Comparison of ENCODE assay signal across 19 mouse cellular contexts in genomic region chr7:122316681-122317080, GRCm38 (mm10). TPM values are rescaled to one million over a fixed set of nuclear protein-coding genes. Genes with fewer than 3 reads are reported as not detected.
DNase-seq lines count a peak whose midpoint lies in the region; ATAC-seq and TF ChIP-seq lines count a peak whose summit lies in the region.
"Had no signal": no experiment of that assay in that cellular context is flagged by ENCODE, and none has a peak within 500 bp of the region (broad histone marks: within the 10 kb centered on the region; RNA-seq: fewer than 3 reads in every experiment).

No protein-coding gene starts in this region.

- H3K4me2 ChIP-seq in lung, embryonic 14.5 days: no peak overlapping the region
- H3K4me2 ChIP-seq: embryonic facial prominence, embryonic 15.5 days had no signal

- DNase-seq in frontal cortex, postnatal 25 days (ENCODE audit: low spot score in 2 of 2): no peak
- DNase-seq in lung, embryonic 14.5 days: peak; percentile 44
- no peak for DNase-seq in lung, adult 2 months
- peak; percentile 80 to 89 for DNase-seq in cerebellum, adult 18-20 months
- DNase-seq in cerebellum, postnatal 36 days: peak; percentile 74 to 75
- no peak for DNase-seq in layer of hippocampus, adult 18-20 months (ENCODE audit: low spot score in 2 of 2)
- no peak for DNase-seq in spleen, adult 18-20 months
- DNase-seq: adrenal gland, adult 8-10 months; embryo, embryonic 11 days; gastrocnemius, postnatal 25 days; kidney, adult 18-20 months; kidney, postnatal 10 days; thymus, postnatal 25 days had no signal

- no peak overlapping the region for H3K9ac ChIP-seq in lung, embryonic 14.5 days
- H3K9ac ChIP-seq: embryonic facial prominence, embryonic 15.5 days had no signal

- TF ChIP-seq POLR2A in lung, adult 2 months (IDR thresholded peaks at IDR 0.05; ENCODE audit: borderline replicate concordance, extremely low read depth, low read depth, low read length): no peak

- no peaks in the 10 kb centered on the region for H3K36me3 ChIP-seq in lung, embryonic 14.5 days (ENCODE audit: insufficient read depth)
- H3K36me3 ChIP-seq: embryonic facial prominence, embryonic 15.5 days; heart, embryonic 10.5 days had no signal

- no peaks in the 10 kb centered on the region for H3K4me1 ChIP-seq in lung, embryonic 14.5 days (ENCODE audit: insufficient read depth)
- H3K4me1 ChIP-seq in lung, adult 2 months (ENCODE audit: control insufficient read depth, insufficient read depth, low read length): no peaks in the 10 kb centered on the region
- H3K4me1 ChIP-seq: embryonic facial prominence, embryonic 15.5 days; heart, embryonic 10.5 days had no signal

- ATAC-seq in frontal cortex, adult (ENCODE audit: low TSS enrichment): peak; percentile 42; the same call in 1 of the 2 replicates
- no peak for ATAC-seq in lung, embryonic 14.5 days (ENCODE audit: insufficient read depth)
- ATAC-seq: hindbrain, embryonic 16.5 days; midbrain, embryonic 16.5 days had no signal

- no peak overlapping the region for H3K4me3 ChIP-seq in lung, embryonic 14.5 days (ENCODE audit: low read depth, low read length)
- no peak overlapping the region for H3K4me3 ChIP-seq in lung, adult 2 months (replicated peaks; ENCODE audit: extremely low read depth, low read depth, low read length)
- H3K4me3 ChIP-seq: embryonic facial prominence, embryonic 15.5 days; heart, embryonic 10.5 days had no signal

- WGBS in lung, embryonic 14.5 days: 51% methylated on average over 3 of the region's 3 CpGs
- 49% methylated on average over 3 of the region's 3 CpGs for WGBS in lung, adult 2 months

- H3K27me3 ChIP-seq in lung, embryonic 14.5 days (ENCODE audit: insufficient read depth, low read length): no peaks in the 10 kb centered on the region
- H3K27me3 ChIP-seq: embryonic facial prominence, embryonic 15.5 days had no signal

- no peaks in the 10 kb centered on the region for H3K9me3 ChIP-seq in lung, embryonic 14.5 days (ENCODE audit: low read depth, low read length)
- H3K9me3 ChIP-seq: embryonic facial prominence, embryonic 15.5 days; heart, embryonic 10.5 days had no signal

- no peak overlapping the region for H3K27ac ChIP-seq in lung, embryonic 14.5 days (ENCODE audit: low read depth)
- H3K27ac ChIP-seq: embryonic facial prominence, embryonic 15.5 days; heart, embryonic 10.5 days; stomach, postnatal 0 days had no signal

- no peak for TF ChIP-seq CTCF in lung, embryonic 14.5 days (IDR thresholded peaks at IDR 0.05; ENCODE audit: low read depth)
- no peak for TF ChIP-seq CTCF in lung, adult 2 months (IDR thresholded peaks at IDR 0.05; ENCODE audit: insufficient read depth, low read length)

RNA-seq across cellular contexts. Expression of gene Prkcb, which starts 28.1 kb away (rescaled TPM):
- 7.5 and 9.7 TPM in 2 replicates for polyA plus RNA-seq in lung, embryonic 14.5 days (2014; fragmentation: Nextera tagmentation; extraction: Ambion mirVana)
- 7.8 and 10.9 TPM in 2 replicates for polyA plus RNA-seq in lung, adult 2 months (2012; rRNA removed)
- 100 to 1,000 TPM; 741 to 778 TPM for total RNA-seq in layer of hippocampus, adult 18-20 months (2021)

Comparison
In these comparisons a context has a peak if more than half of its experiments do, and no peak if none do; other contexts are left out.
1. DNase-seq: peak in lung, embryonic 14.5 days (single experiment), cerebellum, adult 18-20 months (2 of 2) and cerebellum, postnatal 36 days (2 of 2); none in frontal cortex, postnatal 25 days (0 of 2), lung, adult 2 months (single experiment), layer of hippocampus, adult 18-20 months (0 of 2) and spleen, adult 18-20 months (0 of 2).